Mouse (Mus musculus): ENCODE measurements around the gene Kif28. TPM values are rescaled to one million over a fixed set of nuclear protein-coding genes. Genes with fewer than 3 reads are reported as not detected.
"Not testable (repeated sequence)": the region's sequence is repeated elsewhere in the genome, so short reads cannot be mapped to it uniquely, and the experiment has no call there.

The Kif28 gene
- polyA plus RNA-seq, 1 experiment from 2014 or later = not detected

DNA sequence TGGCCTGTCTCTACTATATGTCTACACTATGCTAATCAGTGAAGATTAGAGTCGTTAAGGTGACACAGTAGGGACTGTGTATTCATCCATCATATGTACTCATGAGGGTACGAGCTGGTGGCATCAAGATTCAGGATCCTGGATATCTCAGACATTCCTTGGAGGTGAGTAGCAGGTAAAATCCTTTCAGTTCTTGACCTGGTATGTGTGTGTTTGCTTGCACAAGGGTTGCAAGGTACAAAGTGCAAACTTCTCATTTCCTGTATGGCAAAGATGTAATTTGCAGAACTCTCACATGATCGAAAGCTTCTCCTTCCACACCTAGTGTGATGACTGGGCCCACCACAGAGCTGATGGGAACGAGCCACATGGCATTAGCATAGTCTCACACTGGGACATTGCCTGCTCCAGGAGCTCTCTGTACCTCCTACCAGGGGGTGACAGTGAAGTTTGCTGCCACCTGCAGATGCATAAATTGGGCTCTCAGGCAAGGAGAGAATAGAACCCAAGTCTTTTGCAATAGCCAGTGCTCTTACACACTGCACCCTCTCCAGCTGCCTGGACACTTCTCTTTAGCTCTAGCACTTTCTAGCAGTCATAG, 1.4 kb downstream of the Kif28 start:
- H3K9me3 ChIP-seq (replicated peaks; ENCODE audit: control insufficient read depth, low read length, poor library complexity, severe bottlenecking) = no peaks in the 10 kb centered on the region
- H3K4me2 ChIP-seq (ENCODE audit: low read length) = no peak overlapping the region
- H3K9ac ChIP-seq (ENCODE audit: low read depth, low read length) = no peak overlapping the region
- no peak overlapping the region for H3K27ac ChIP-seq (ENCODE audit: low read length)
- H3K4me3 ChIP-seq (ENCODE audit: low read depth, low read length) = no peak overlapping the region
- no peak for ATAC-seq
- 90% methylated on average over 4 of the region's 4 CpGs for WGBS
- peaks cover 17% of the 10 kb centered on the region for H3K36me3 ChIP-seq (ENCODE audit: control insufficient read depth, insufficient read depth, low read length)
- no peaks in the 10 kb centered on the region for H3K27me3 ChIP-seq (ENCODE audit: control insufficient read depth, insufficient read depth, low read depth, low read length)
- no peaks in the 10 kb centered on the region for H3K4me1 ChIP-seq (ENCODE audit: control insufficient read depth, insufficient read depth, low read length)

DNA sequence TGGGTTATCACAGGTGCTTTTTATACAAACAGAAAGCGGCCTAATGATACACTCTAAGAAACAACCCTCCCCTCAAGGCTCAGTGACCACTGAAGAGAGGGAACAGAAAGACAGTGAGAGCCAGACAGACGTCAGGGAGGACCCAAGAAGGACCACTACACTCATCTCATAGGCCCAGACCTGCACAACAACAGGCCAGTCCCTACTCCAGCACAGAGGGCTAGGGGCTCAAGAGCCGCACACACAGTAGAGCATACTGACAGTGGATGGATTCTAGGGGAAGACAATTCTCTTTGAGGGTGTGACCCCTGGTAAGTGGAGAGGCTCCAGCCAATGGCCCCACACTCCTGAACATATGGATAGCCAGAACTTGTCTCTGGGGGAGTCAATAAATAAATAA, 8.6 kb downstream of the Kif28 start:
- Histone ChIP-seq H3K9ac (ENCODE audit: low read depth, low read length) (no peak overlapping the region), H3K36me3 (ENCODE audit: control insufficient read depth, insufficient read depth, low read length) (no peaks in the 10 kb centered on the region), H3K27ac (ENCODE audit: low read length) (no peak overlapping the region), H3K4me1 (ENCODE audit: control insufficient read depth, insufficient read depth, low read length) (no peaks in the 10 kb centered on the region), H3K9me3 (replicated peaks; ENCODE audit: control insufficient read depth, low read length, poor library complexity, severe bottlenecking) (no peaks in the 10 kb centered on the region), H3K4me2 (ENCODE audit: low read length) (no peak overlapping the region), H3K27me3 (ENCODE audit: control insufficient read depth, insufficient read depth, low read depth, low read length) (no peaks in the 10 kb centered on the region), H3K4me3 (ENCODE audit: low read depth, low read length) (no peak overlapping the region)
- ATAC-seq = no peak
- 80% methylated on average over 3 of the region's 3 CpGs for whole genome bisulfite sequencing

DNA sequence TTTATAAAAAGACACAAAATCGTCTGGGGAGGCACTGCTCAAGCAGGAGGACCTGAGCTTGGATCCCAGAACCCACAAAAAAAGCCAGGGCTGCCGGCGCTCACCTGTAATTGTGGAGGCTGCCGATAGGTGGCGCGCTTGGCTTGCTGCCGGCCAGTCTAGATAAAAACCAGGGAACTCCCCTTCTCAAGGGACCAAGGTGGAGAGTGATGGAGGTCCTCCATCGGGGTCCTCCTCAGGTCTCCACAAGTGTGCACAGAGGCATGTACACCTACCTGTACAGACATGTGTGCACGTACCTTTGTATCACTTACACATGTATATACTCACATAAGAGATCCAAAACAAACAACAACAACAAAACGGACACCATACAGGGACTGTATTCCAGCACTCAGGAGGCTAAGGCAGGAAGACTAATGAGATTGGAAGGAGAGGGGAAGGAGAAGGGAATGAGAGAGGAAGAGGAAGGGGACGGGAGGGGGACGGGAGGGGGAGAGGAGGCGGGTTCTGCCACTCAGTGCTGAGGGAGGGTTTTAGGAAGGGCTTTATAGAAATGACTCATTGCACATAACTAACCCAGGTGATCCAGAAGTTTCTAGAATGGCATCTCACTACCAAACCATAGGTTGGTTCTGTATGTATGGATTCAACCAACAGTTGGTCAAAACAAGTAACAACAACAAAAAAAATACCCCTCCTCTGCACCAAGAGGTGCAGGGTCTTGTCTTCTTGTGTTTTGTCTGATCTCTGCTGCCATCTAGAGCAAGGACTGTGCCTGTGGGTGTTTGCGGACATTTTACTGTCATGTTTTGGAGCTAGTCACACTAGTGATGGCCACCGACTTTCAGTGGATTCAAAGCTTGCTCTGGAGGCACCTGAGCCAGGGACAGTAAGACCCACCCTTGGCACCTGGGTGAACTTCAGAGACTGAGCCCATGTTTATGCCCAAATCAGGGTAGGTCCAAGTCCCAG, 10.3 kb downstream of the Kif28 start:
- Histone ChIP-seq H3K4me2 (ENCODE audit: low read length) (no peak overlapping the region), H3K27me3 (ENCODE audit: control insufficient read depth, insufficient read depth, low read depth, low read length) (no peaks in the 10 kb centered on the region), H3K9ac (ENCODE audit: low read depth, low read length) (no peak overlapping the region), H3K9me3 (replicated peaks; ENCODE audit: control insufficient read depth, low read length, poor library complexity, severe bottlenecking) (no peaks in the 10 kb centered on the region), H3K27ac (ENCODE audit: low read length) (no peak overlapping the region), H3K36me3 (ENCODE audit: control insufficient read depth, insufficient read depth, low read length) (no peaks in the 10 kb centered on the region), H3K4me1 (ENCODE audit: control insufficient read depth, insufficient read depth, low read length) (no peaks in the 10 kb centered on the region), H3K4me3 (ENCODE audit: low read depth, low read length) (no peak overlapping the region)
- ATAC-seq = no peak
- 41% methylated on average over 15 of the region's 15 CpGs for WGBS

DNA sequence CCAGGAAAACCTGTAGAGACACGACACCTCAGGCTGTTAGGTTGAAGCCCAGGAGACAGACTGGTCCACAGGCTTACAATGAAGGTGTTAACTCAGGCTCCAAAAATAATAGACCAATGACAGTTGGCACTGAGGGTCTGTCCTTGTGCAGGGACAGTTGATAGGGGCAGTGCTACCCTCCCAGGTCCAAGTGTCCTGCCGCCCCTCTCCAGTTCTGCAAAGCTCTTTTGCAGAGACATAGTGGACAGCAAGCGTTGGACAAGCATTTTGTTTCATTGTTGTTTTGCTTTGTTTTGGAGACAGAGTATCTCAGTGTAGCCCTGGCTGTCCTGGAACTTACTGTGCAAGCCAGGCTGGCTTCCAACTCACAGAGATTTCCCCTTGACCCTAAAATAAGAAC, 13.7 kb downstream of the Kif28 start:
- Histone ChIP-seq H3K4me1 (ENCODE audit: control insufficient read depth, insufficient read depth, low read length) (no peaks in the 10 kb centered on the region), H3K9me3 (replicated peaks; ENCODE audit: control insufficient read depth, low read length, poor library complexity, severe bottlenecking) (no peaks in the 10 kb centered on the region), H3K9ac (ENCODE audit: low read depth, low read length) (no peak overlapping the region), H3K27me3 (ENCODE audit: control insufficient read depth, insufficient read depth, low read depth, low read length) (no peaks in the 10 kb centered on the region), H3K36me3 (ENCODE audit: control insufficient read depth, insufficient read depth, low read length) (no peaks in the 10 kb centered on the region), H3K4me2 (ENCODE audit: low read length) (no peak overlapping the region), H3K4me3 (ENCODE audit: low read depth, low read length) (no peak overlapping the region), H3K27ac (ENCODE audit: low read length) (no peak overlapping the region)
- WGBS = 86% methylated on average over 3 of the region's 3 CpGs
- no peak for ATAC-seq

DNA sequence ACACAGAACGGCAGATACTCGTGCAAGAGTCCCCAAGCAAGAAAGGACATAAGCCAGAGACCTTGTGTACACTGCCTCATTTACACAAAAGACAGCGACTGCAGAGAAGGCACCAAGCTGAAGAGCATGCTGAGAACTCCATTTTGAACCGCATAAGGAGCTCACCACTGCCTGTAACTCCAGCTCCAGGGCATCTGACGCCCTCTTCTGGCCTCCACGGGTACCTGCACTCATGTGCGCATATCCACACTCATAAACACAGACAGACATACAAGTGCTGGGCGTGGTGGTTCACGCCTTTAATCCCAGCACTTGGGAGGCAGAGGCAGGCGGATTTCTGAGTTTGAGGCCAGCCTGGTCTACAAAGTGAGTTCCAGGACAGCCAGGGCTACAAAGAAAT, 16.4 kb downstream of the Kif28 start:
- H3K4me1 ChIP-seq (ENCODE audit: control insufficient read depth, insufficient read depth, low read length) = no peaks in the 10 kb centered on the region
- H3K27me3 ChIP-seq (ENCODE audit: control insufficient read depth, insufficient read depth, low read depth, low read length) = no peaks in the 10 kb centered on the region
- ATAC-seq = no peak
- WGBS = 88% methylated on average over 10 of the region's 10 CpGs
- no peak overlapping the region for H3K27ac ChIP-seq (ENCODE audit: low read length)
- H3K4me2 ChIP-seq (ENCODE audit: low read length) = no peak overlapping the region
- no peaks in the 10 kb centered on the region for H3K36me3 ChIP-seq (ENCODE audit: control insufficient read depth, insufficient read depth, low read length)
- H3K4me3 ChIP-seq (ENCODE audit: low read depth, low read length) = no peak overlapping the region
- no peaks in the 10 kb centered on the region for H3K9me3 ChIP-seq (replicated peaks; ENCODE audit: control insufficient read depth, low read length, poor library complexity, severe bottlenecking)
- H3K9ac ChIP-seq (ENCODE audit: low read depth, low read length) = no peak overlapping the region

DNA sequence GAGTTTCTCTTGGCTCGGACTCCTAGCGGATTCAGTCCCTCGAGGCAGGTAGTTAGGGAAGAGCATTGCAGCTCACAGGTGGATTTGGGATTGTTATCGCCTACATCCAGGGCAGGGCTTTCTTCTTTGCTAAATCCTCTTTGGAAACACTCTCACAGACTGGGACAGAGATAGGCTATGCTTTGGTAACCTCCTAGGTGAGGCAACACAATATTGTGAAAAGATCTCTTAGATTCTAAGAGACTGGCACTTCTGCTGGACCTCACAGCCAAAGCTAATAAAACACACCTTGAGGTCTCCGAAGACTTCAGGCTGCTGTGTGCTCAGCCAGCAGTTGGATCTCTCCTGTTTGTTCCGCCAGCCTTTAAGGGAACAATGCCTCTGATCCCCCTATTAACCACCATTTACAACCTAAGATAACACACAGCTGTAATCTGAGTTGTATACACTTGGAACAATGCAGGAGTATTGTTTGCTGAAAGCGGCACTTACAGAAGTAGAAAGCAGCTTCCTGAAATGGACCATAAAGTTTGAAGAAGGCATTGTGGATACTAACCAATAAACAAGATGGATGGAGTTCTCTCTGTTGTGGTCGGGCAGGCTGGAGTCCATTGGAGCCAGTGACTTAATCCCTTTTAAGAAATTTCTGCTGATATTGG, 22.1 kb downstream of the Kif28 start:
- 72% methylated on average over 8 of the region's 8 CpGs for WGBS
- no peaks in the 10 kb centered on the region for H3K4me1 ChIP-seq (ENCODE audit: control insufficient read depth, insufficient read depth, low read length)
- no peaks in the 10 kb centered on the region for H3K27me3 ChIP-seq (ENCODE audit: control insufficient read depth, insufficient read depth, low read depth, low read length)
- H3K9me3 ChIP-seq (replicated peaks; ENCODE audit: control insufficient read depth, low read length, poor library complexity, severe bottlenecking) = no peaks in the 10 kb centered on the region
- no peak overlapping the region for H3K4me2 ChIP-seq (ENCODE audit: low read length)
- H3K36me3 ChIP-seq (ENCODE audit: control insufficient read depth, insufficient read depth, low read length) = no peaks in the 10 kb centered on the region
- no peak overlapping the region for H3K27ac ChIP-seq (ENCODE audit: low read length)
- H3K9ac ChIP-seq (ENCODE audit: low read depth, low read length) = no peak overlapping the region
- no peak for ATAC-seq
- H3K4me3 ChIP-seq (ENCODE audit: low read depth, low read length) = no peak overlapping the region

DNA sequence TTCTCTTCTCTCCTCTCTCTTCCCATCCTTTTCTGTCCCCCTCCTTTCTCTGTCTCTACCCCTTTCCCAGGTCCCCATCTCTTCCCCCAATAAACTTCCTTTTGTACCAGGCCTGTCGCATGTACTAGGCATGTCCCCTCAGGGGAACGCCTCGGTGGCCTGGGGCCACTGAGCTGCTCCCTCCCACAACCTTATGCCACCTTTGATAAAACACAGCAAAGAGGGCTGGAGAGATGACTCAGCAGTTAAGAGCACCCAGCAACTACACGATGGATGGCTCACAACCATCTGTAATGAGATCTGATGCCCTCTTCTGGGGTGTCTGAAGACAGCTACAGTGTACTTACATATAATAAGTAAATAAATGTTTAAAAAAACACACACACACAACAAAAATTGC, 29.3 kb downstream of the Kif28 start:
- ATAC-seq = no peak
- Histone ChIP-seq H3K27me3 (ENCODE audit: control insufficient read depth, insufficient read depth, low read depth, low read length) (no peaks in the 10 kb centered on the region), H3K4me1 (ENCODE audit: control insufficient read depth, insufficient read depth, low read length) (no peaks in the 10 kb centered on the region), H3K36me3 (ENCODE audit: control insufficient read depth, insufficient read depth, low read length) (no peaks in the 10 kb centered on the region), H3K27ac (ENCODE audit: low read length) (no peak overlapping the region), H3K4me3 (ENCODE audit: low read depth, low read length) (no peak overlapping the region), H3K9ac (ENCODE audit: low read depth, low read length) (no peak overlapping the region), H3K9me3 (replicated peaks; ENCODE audit: control insufficient read depth, low read length, poor library complexity, severe bottlenecking) (no peaks in the 10 kb centered on the region), H3K4me2 (ENCODE audit: low read length) (no peak overlapping the region)
- 90% methylated on average over 4 of the region's 4 CpGs for WGBS

DNA sequence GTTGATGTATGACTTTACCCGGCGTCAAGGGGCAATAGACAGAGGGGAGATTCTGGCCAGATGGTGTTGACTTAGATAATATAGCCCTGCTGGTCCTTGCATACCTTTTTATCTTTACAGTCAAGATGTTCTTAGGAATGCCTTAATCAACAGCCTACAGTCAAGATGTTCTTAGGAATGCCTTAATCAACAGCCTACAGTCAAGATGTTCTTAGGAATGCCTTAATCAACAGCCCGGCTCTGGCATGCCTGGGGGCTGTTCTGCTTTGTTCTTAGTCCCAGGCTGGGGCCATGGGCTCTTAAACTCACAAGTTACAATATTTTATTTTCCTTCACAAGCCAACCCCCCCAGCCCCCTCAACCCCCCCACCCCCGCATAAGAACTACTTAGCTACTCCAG, 29.8 kb downstream of the Kif28 start:
- H3K36me3 ChIP-seq (ENCODE audit: control insufficient read depth, insufficient read depth, low read length); H3K4me2 ChIP-seq (ENCODE audit: low read length); H3K4me1 ChIP-seq (ENCODE audit: control insufficient read depth, insufficient read depth, low read length); ATAC-seq; H3K27me3 ChIP-seq (ENCODE audit: control insufficient read depth, insufficient read depth, low read depth, low read length); H3K4me3 ChIP-seq (ENCODE audit: low read depth, low read length); H3K9ac ChIP-seq (ENCODE audit: low read depth, low read length); H3K27ac ChIP-seq (ENCODE audit: low read length); H3K9me3 ChIP-seq (replicated peaks; ENCODE audit: control insufficient read depth, low read length, poor library complexity, severe bottlenecking): not testable (repeated sequence)
- whole genome bisulfite sequencing = 79% methylated on average over 2 of the region's 4 CpGs

DNA sequence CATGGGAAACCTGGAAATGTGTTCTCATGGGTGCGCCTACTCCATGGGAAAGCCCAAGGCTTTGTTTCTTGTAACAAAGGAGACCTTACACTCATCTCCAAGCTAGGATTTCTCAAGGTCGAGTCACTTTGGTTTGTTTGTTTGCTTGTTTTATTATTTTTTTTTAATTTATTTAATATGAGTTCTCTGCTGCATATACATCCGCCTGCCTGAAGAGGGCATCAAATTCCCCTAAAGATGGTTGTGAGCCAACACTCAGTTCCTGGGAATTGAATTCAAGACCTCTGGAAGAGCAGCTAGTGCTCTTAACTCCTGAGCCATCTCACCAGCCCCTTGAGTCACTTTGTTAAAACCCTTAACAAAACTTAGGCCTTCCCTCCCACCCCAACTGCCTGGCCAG, 31.7 kb downstream of the Kif28 start:
- WGBS = 82% methylated on average over 3 of the region's 3 CpGs

More for the DNA sequence above, 31.7 kb downstream of the Kif28 start:
- H3K27me3 ChIP-seq (ENCODE audit: control insufficient read depth, insufficient read depth, low read depth, low read length) = no peaks in the 10 kb centered on the region
- ATAC-seq = no peak
- no peaks in the 10 kb centered on the region for H3K36me3 ChIP-seq (ENCODE audit: control insufficient read depth, insufficient read depth, low read length)
- no peak overlapping the region for H3K9ac ChIP-seq (ENCODE audit: low read depth, low read length)
- H3K4me1 ChIP-seq (ENCODE audit: control insufficient read depth, insufficient read depth, low read length) = no peaks in the 10 kb centered on the region
- H3K4me2 ChIP-seq (ENCODE audit: low read length) = no peak overlapping the region
- no peaks in the 10 kb centered on the region for H3K9me3 ChIP-seq (replicated peaks; ENCODE audit: control insufficient read depth, low read length, poor library complexity, severe bottlenecking)
- no peak overlapping the region for H3K4me3 ChIP-seq (ENCODE audit: low read depth, low read length)
- H3K27ac ChIP-seq (ENCODE audit: low read length) = no peak overlapping the region
